Mouse (Mus musculus) midbrain, embryonic 15.5 days (tissue): Measurements from ENCODE around the gene Usp43. TPM values are rescaled to one million over a fixed set of nuclear protein-coding genes. Genes with fewer than 3 reads are reported as not detected.

Experiments used
- polyA plus RNA-seq: library from polyadenylated mRNA; unstranded; fragments of >200 nt; fragmentation: Nextera tagmentation; extraction: Ambion mirVana; gene quantifications from 2 replicates; pipeline ENCODE4 v1.2.1, GENCODE M21; 2015

Usp43 gene
- polyA plus RNA-seq, 1 experiment from 2014 or later = 0.31 TPM

Other genes with a start within 250 kb of the Usp43 start
- gene Rcvrn, start 226.8 kb downstream of the Usp43 start, polyA plus RNA-seq = not detected in 2 replicates
- 0.04 TPM in 2 replicates for gene Glp2r, start 151.0 kb downstream of the Usp43 start, polyA plus RNA-seq
- gene Gsg1l2, start 147.5 kb downstream of the Usp43 start, polyA plus RNA-seq = not detected in 2 replicates
- gene Dhrs7c, start 124.0 kb downstream of the Usp43 start, polyA plus RNA-seq = not detected in 2 replicates
- gene Cfap52, start 43.5 kb upstream of the Usp43 start, polyA plus RNA-seq = 5.0 and 5.1 TPM in 2 replicates
- gene Stx8, start 44.0 kb upstream of the Usp43 start, polyA plus RNA-seq = 59.5 and 60.8 TPM in 2 replicates